Mouse (Mus musculus) forebrain, postnatal 0 days (tissue): ENCODE results near the gene Utrn. TPM values are rescaled to one million over a fixed set of nuclear protein-coding genes. Genes with fewer than 3 reads are reported as not detected.

Experiments
- ATAC-seq: fragments of 200-750 bp; cut with Nextera tagmentation; 2 replicates; pipeline ENCODE4 v1.8.0; 2017; ENCODE audit warnings: mild to moderate bottlenecking, moderate library complexity
- DNase-seq: peaks from one replicate; pipeline ENCODE4 v3.0.0-alpha.2; 2015
- H3K27ac ChIP-seq: fragments of 300-500 bp; sonication (generic); 2 replicates; pipeline ENCODE4 v1.5.1; 2014; ENCODE audit warnings: low read depth, mild to moderate bottlenecking, antibody characterized with exemption, low read length, moderate library complexity, mixed read lengths
- H3K27me3 ChIP-seq: fragments of 300-500 bp; sonication (generic); 2 replicates; pipeline ENCODE4 v1.6.1; 2014; ENCODE audit warnings: mild to moderate bottlenecking, low read length, mixed read lengths; ENCODE audit not compliant: insufficient read depth
- H3K36me3 ChIP-seq: fragments of 300-500 bp; sonication (generic); 2 replicates; pipeline ENCODE4 v1.6.1; 2014; ENCODE audit warnings: mild to moderate bottlenecking, moderate library complexity; ENCODE audit not compliant: insufficient read depth
- H3K4me1 ChIP-seq: fragments of 300-500 bp; sonication (generic); 2 replicates; pipeline ENCODE4 v1.6.1; 2014; ENCODE audit warnings: antibody characterized with exemption; ENCODE audit not compliant: insufficient read depth
- H3K4me2 ChIP-seq: fragments of 300-500 bp; sonication (generic); 2 replicates; pipeline ENCODE4 v1.6.1; 2014; ENCODE audit warnings: low read depth, mild to moderate bottlenecking, moderate library complexity
- H3K4me3 ChIP-seq: fragments of 300-500 bp; sonication (generic); 2 replicates; pipeline ENCODE4 v1.5.1; 2014; ENCODE audit warnings: low read depth, low read length, mixed read lengths
- H3K9ac ChIP-seq: fragments of 300-500 bp; sonication (generic); 2 replicates; pipeline ENCODE4 v1.6.1; 2014; ENCODE audit warnings: mild to moderate bottlenecking
- H3K9me3 ChIP-seq: fragments of 300-500 bp; sonication (generic); 2 replicates; pipeline ENCODE4 v1.6.1; 2016; ENCODE audit warnings: low read length
- CTCF ChIP-seq: sonication (generic); IDR thresholded peaks from 2 replicates; pipeline ENCODE4 v1.5.1; 2016; ENCODE audit warnings: antibody characterized with exemption, control low read depth, low read depth
- WGBS: fragments of 180-500 bp; shearing (Covaris S2); extraction: QIAGEN DNeasy Blood & Tissue Kit; methylation state at CpG from one replicate; pipeline ENCODE4 v1.1.7; 2014; 5-methylcytosine and 5-hydroxymethylcytosine counted together
- polyA plus RNA-seq: library from polyadenylated mRNA; unstranded; fragments of >200 nt; fragmentation: Nextera tagmentation; extraction: Ambion mirVana; gene quantifications from 2 replicates; pipeline ENCODE4 v1.2.1, GENCODE M21; 2015
- total RNA-seq: library from RNA; depleted of rRNA; stranded (reverse); fragments of >200 nt; gene quantifications from 2 replicates; pipeline ENCODE4 v1.2.3, GENCODE M21; 2014

Gene Utrn
- total and polyA plus RNA-seq, 2 experiments from 2014 or later: 14.2 to 26.8 TPM

DNA sequence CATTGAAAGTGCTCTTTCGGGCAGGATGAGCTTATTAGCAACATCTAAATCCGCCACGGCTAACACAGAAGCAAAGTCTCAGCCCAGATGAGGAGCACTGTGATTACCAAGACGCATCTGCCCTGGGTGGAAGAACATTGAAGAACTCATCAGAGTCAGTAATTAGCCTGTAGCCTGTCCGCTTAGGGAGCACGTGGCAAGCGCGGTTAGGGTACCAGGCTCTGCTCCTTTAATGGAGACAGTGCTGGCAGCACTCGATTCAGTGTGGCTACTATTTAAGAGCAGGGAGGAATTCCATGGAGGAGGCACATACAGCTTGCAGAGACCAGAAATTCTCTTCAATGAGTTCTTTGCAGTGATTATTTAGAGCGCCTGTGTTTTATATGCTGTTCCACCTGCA, 294.4 kb downstream of the Utrn start:
- H3K4me2 ChIP-seq: peak overlapping the region; percentile 34
- DNase-seq (peak; percentile 30), ATAC-seq (peak; percentile 58)
- no peaks in the 10 kb centered on the region for H3K9me3 ChIP-seq
- no peaks in the 10 kb centered on the region for H3K4me1 ChIP-seq
- H3K36me3 ChIP-seq: no peaks in the 10 kb centered on the region
- H3K27me3 ChIP-seq: no peaks in the 10 kb centered on the region
- 24% methylated on average over 10 of the region's 10 CpGs for WGBS
- TF ChIP-seq CTCF: no peak
- no peak overlapping the region for H3K27ac ChIP-seq
- no peak overlapping the region for H3K4me3 ChIP-seq
- H3K9ac ChIP-seq: no peak overlapping the region

DNA sequence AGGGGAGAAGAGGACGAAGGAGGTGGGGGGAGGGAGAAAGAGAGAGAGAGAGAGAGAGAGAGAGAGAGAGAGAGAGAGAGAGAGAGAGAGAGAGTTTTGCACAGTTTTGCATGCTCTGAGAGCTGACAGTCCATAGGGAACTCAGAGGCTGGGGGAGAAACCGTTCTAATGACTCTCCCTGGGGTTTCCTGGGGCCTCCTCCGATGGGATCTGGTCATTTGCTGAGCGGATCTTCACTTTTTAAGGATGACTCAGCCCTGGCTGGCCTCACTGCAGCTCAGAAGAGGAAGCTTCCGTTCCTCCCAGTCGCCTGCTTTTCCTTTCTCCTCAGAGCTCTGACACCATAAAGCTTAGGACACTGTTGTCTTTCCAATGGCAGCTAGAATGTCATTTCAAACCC, 295.6 kb downstream of the Utrn start:
- no peak overlapping the region for H3K4me2 ChIP-seq
- no peak for DNase-seq
- no peak for ATAC-seq
- H3K36me3 ChIP-seq: no peaks in the 10 kb centered on the region
- H3K9ac ChIP-seq: no peak overlapping the region
- H3K4me1 ChIP-seq: no peaks in the 10 kb centered on the region
- no peak overlapping the region for H3K27ac ChIP-seq
- no peak overlapping the region for H3K4me3 ChIP-seq
- H3K9me3 ChIP-seq: no peaks in the 10 kb centered on the region
- no peak for TF ChIP-seq CTCF
- 27% methylated on average over 6 of the region's 6 CpGs for WGBS
- no peaks in the 10 kb centered on the region for H3K27me3 ChIP-seq

DNA sequence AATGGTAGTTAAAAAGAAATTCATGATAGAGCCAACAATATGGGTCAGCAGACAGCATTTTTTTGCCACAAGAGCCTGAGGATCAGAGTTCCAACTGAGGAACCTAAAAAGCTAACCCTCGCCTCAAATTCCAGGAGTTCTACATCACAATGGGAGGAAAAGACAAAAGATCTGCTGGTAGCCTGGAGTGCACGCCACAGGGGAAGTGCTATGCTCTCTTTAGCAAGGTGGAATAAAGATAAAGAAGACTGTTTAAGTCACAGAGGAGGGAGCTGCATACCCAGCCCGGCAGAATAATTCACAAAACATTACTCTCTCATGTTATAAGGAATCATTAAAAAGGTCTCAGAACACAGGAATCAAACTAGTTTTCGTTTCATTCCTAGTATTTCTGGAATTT, 296.4 kb downstream of the Utrn start:
- H3K9ac ChIP-seq: no peak overlapping the region
- H3K27ac ChIP-seq: no peak overlapping the region
- no peak for ATAC-seq
- H3K27me3 ChIP-seq: no peaks in the 10 kb centered on the region
- H3K36me3 ChIP-seq: no peaks in the 10 kb centered on the region
- no peak overlapping the region for H3K4me2 ChIP-seq
- 22% methylated on average over 4 of the region's 4 CpGs for WGBS
- DNase-seq: no peak
- H3K4me3 ChIP-seq: no peak overlapping the region
- no peaks in the 10 kb centered on the region for H3K9me3 ChIP-seq
- TF ChIP-seq CTCF: no peak
- H3K4me1 ChIP-seq: no peaks in the 10 kb centered on the region

DNA sequence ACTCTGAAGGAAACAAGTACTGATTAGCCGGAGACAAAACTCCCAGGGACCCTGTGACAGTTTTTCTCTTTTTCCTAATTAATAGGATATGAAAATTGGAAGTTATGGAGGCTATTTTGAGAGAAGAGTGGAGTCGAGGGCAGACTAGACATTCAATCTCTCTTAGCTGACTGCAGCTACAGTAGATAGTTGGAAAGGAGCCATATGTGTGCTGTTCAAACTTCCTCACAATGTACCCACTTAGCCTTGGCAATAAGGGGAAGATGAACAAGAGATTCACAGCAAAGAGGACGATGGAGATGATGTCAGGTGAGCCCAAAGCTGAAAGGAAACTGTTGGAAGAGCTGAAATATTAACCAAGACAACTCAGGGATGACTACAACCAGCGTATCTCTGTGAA, 304.7 kb downstream of the Utrn start:
- TF ChIP-seq CTCF: no peak
- Histone ChIP-seq H3K36me3 (no peaks in the 10 kb centered on the region), H3K27me3 (no peaks in the 10 kb centered on the region), H3K4me1 (no peaks in the 10 kb centered on the region), H3K4me2 (no peak overlapping the region), H3K4me3 (no peak overlapping the region), H3K27ac (no peak overlapping the region), H3K9me3 (no peaks in the 10 kb centered on the region), H3K9ac (no peak overlapping the region)
- DNase-seq (no peak), ATAC-seq (no peak)
- 59% methylated on average over 4 of the region's 4 CpGs for WGBS

DNA sequence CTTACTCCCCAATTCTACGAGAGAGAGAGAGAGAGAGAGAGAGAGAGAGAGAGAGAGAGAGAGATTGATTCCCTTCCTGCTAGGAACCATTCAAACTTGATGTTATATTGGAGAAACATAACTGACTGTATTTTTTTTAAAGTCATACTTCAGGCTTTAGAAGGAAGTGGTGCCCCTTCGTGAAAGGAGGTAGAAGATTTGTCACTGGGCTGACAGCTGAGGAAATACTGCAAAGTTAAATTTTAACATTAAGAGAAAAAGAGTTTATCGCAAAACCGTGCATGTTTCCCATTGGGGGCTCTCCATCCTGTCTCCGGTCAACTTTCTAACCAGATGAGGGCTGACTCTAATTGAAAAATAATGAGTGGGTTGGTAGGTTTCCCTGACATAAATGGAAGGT, 310.4 kb downstream of the Utrn start:
- ATAC-seq (no peak), DNase-seq (no peak)
- Histone ChIP-seq H3K4me2 (no peak overlapping the region), H3K4me3 (no peak overlapping the region), H3K9me3 (no peaks in the 10 kb centered on the region), H3K27me3 (no peaks in the 10 kb centered on the region), H3K27ac (no peak overlapping the region), H3K4me1 (no peaks in the 10 kb centered on the region), H3K36me3 (no peaks in the 10 kb centered on the region), H3K9ac (no peak overlapping the region)
- WGBS: 90% methylated on average over 5 of the region's 5 CpGs
- no peak for TF ChIP-seq CTCF

DNA sequence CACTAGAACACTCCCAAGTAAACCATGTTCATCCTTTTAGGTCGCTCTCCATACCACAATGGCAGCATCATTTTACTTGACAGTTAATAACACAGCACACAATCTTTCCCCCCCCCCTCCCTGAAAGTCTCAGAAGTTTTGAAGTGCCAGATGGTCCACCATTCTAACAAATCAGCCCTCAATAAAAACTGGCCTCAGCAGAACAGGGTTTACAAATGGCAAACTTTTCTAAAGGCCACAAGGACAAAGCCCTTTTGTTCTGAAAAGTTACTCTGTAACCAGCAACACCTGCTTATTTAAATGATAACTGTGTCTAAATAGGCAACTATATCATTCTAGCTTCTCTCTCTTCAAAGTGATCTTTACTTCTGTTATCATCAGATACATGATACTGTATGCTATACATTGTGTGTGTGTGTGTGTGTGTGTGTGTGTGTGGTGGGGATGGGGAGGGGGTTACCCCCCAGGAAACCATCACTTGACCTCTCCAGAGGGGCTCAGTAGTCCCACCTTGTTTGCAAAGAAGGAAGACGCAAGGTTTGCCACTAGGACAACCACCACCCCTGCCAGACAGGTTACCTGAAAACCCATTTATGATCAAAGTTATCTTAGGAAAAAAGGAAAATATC, 315.0 kb downstream of the Utrn start:
- ATAC-seq: no peak
- H3K9ac ChIP-seq: no peak overlapping the region
- no peak for DNase-seq
- WGBS: 81% methylated on average over 2 of the region's 2 CpGs
- no peaks in the 10 kb centered on the region for H3K4me1 ChIP-seq
- no peak for TF ChIP-seq CTCF
- H3K27ac ChIP-seq: no peak overlapping the region
- no peak overlapping the region for H3K4me3 ChIP-seq
- H3K9me3 ChIP-seq: no peaks in the 10 kb centered on the region
- no peaks in the 10 kb centered on the region for H3K36me3 ChIP-seq
- no peaks in the 10 kb centered on the region for H3K27me3 ChIP-seq
- no peak overlapping the region for H3K4me2 ChIP-seq

DNA sequence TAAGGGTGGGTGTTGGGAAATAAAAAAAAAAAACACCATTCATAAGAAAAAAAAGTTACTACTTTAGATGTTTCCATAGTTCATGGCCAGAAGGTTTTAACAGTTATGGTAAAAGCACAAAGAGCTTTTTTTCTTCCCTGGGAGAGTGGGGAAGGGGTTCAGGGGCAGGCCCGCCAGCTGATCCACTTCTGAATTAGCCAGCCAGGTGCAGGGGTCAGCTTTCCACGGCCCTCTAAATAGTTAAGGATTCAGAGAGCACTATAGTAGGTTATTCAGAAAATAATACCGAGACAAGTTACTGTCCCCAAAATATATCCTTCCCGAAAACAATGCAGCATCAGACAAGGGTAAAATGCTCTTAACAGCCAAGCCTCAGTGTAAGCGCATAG, 316.3 kb downstream of the Utrn start:
- no peak for DNase-seq
- no peak overlapping the region for H3K4me2 ChIP-seq
- H3K9me3 ChIP-seq: no peaks in the 10 kb centered on the region
- H3K27ac ChIP-seq: no peak overlapping the region
- no peak for TF ChIP-seq CTCF
- H3K4me3 ChIP-seq: no peak overlapping the region
- no peaks in the 10 kb centered on the region for H3K4me1 ChIP-seq
- no peak for ATAC-seq
- no peaks in the 10 kb centered on the region for H3K36me3 ChIP-seq
- no peak overlapping the region for H3K9ac ChIP-seq
- WGBS: 62% methylated on average over 5 of the region's 5 CpGs
- H3K27me3 ChIP-seq: 0 out of 2 replicates have a peak, but pooled peaks cover 6% of the 10 kb centered on the region
